Mouse (Mus musculus): ENCODE results near the gene Olfr1164. TPM values are rescaled to one million over a fixed set of nuclear protein-coding genes. Genes with fewer than 3 reads are reported as not detected.

Olfr1164 gene
- total and polyA plus RNA-seq, 3 experiments, result not detected

DNA sequence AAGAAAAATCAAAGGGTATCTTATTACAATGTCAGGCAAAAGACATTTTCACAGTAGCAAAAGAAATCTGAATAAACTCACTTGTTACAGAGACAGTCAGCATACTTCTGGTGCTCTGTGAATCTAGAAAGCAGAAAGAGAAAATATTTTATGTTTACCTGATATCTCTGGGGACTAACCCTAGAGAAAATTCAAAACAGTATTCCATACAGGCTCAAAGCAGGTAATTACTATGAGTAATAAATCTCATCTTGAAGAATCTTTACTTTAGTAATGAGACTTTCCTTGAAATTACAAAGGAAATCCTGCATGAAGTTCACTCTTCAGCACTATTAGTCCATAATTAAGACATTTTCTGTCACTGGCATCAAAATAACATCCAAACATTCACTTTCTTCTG is 22.0 kb downstream of the Olfr1164 start, which contains the start of gene Olfr1163:
Gene Olfr1163 (minus strand): TSS at position 101 of the 400 bp plus-strand sequence.
- Histone ChIP-seq H3K4me1 (ENCODE audit: control insufficient read depth in 1 of 2, insufficient read depth in 2 of 2, low read length in 2 of 2) (no peaks in the 10 kb centered on the region), H3K9me3 (replicated peaks; ENCODE audit: insufficient read depth, low read length) (no peaks in the 10 kb centered on the region), H3K4me3 (ENCODE audit: control insufficient read depth in 1 of 2, insufficient read depth in 1 of 2, low read depth in 2 of 2, low read length in 2 of 2) (no peak within 1 kb of the TSS), H3K79me2 (ENCODE audit: control insufficient read depth, insufficient read depth, low read length, poor library complexity) (no peaks in the 10 kb centered on the region), H3K27me3 (ENCODE audit: control insufficient read depth in 1 of 2, insufficient read depth in 2 of 2, low read length in 2 of 2) (no peaks in the 10 kb centered on the region), H3K27ac (ENCODE audit: control insufficient read depth, low read depth, low read length) (no peak within 1 kb of the TSS), H3K36me3 (ENCODE audit: control insufficient read depth in 1 of 2, insufficient read depth in 2 of 2, low read length in 2 of 2) (no peaks in the 10 kb centered on the region), H3K9ac (ENCODE audit: control insufficient read depth, low read depth, low read length, poor library complexity, severe bottlenecking) (no peak within 1 kb of the TSS)
- TF ChIP-seq CHD1 (IDR thresholded peaks at IDR 0.05; ENCODE audit: low read depth, low read length) (no peak), MXI1 (IDR thresholded peaks at IDR 0.05; ENCODE audit: low read depth, low read length) (no peak), KAT2A (conservative IDR thresholded peaks at IDR 0.05; ENCODE audit: low read depth, low read length) (no peak), SMC3 (IDR thresholded peaks at IDR 0.05; ENCODE audit: low read depth, low read length) (no peak), EP300 (IDR thresholded peaks at IDR 0.05; ENCODE audit: low read depth in 1 of 2, low read length in 2 of 2) (no peak), MYB (IDR thresholded peaks at IDR 0.05; ENCODE audit: low read depth, low read length) (no peak), MYC (IDR thresholded peaks at IDR 0.05; ENCODE audit: low read depth, low read length) (no peak), HCFC1 (IDR thresholded peaks at IDR 0.05; ENCODE audit: low read depth, low read length) (no peak), ELF1 (IDR thresholded peaks at IDR 0.05; ENCODE audit: low read depth, low read length) (no peak), MEF2A (IDR thresholded peaks at IDR 0.05; ENCODE audit: extremely low read depth, insufficient replicate concordance, low read depth, low read length, poor library complexity, severe bottlenecking) (no peak), CHD2 (IDR thresholded peaks at IDR 0.05; ENCODE audit: low read length) (no peak), MAZ (IDR thresholded peaks at IDR 0.05; ENCODE audit: low read depth, low read length) (no peak), ZMIZ1 (IDR thresholded peaks at IDR 0.05; ENCODE audit: low read depth, low read length) (no peak), ZKSCAN1 (IDR thresholded peaks at IDR 0.05; ENCODE audit: low read depth, low read length) (no peak)
- DNase-seq (ENCODE audit: low read depth, low spot score), result no peak

DNA sequence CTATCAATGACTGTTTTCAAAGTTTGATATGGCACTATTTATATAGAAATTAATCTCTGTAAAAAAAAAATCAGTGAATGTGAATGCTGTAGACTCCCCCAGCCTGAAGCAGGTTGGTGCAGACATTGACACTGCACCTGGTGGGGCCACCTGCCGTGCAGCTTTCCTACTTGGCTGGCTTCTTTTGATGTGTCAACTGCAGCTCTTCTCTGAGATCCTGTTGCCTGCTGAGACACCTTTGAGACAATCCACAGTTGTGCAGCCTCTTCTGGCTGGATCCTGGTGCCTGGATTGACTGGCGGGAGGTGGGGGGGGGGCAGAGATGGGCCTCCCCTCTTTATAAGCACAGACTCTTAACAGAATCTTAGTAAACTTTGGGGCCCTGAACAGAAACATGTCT is 30.2 kb downstream of the Olfr1164 start:
- H3K4me3 ChIP-seq (ENCODE audit: control insufficient read depth in 1 of 2, insufficient read depth in 1 of 2, low read depth in 2 of 2, low read length in 2 of 2), result no peak overlapping the region
- no peaks in the 10 kb centered on the region for H3K36me3 ChIP-seq (ENCODE audit: control insufficient read depth in 1 of 2, insufficient read depth in 2 of 2, low read length in 2 of 2)
- H3K27ac ChIP-seq (ENCODE audit: control insufficient read depth, low read depth, low read length), result no peak overlapping the region
- H3K4me1 ChIP-seq (ENCODE audit: control insufficient read depth in 1 of 2, insufficient read depth in 2 of 2, low read length in 2 of 2), result no peaks in the 10 kb centered on the region
- H3K79me2 ChIP-seq (ENCODE audit: control insufficient read depth, insufficient read depth, low read length, poor library complexity), result no peaks in the 10 kb centered on the region
- DNase-seq (ENCODE audit: low read depth, low spot score), result no peak
- H3K27me3 ChIP-seq (ENCODE audit: control insufficient read depth in 1 of 2, insufficient read depth in 2 of 2, low read length in 2 of 2), result no peaks in the 10 kb centered on the region
- H3K9me3 ChIP-seq (replicated peaks; ENCODE audit: insufficient read depth, low read length), result no peaks in the 10 kb centered on the region
- no peak overlapping the region for H3K9ac ChIP-seq (ENCODE audit: control insufficient read depth, low read depth, low read length, poor library complexity, severe bottlenecking)
- TF ChIP-seq ZC3H11A (IDR thresholded peaks at IDR 0.05; ENCODE audit: low read depth, low read length), result no peak
- TF ChIP-seq MAFK (IDR thresholded peaks at IDR 0.05; ENCODE audit: borderline replicate concordance, low read depth, low read length), result no peak
